Mouse (Mus musculus) neutrophil, adult 83 days (primary cell): ENCODE data around the gene Gm45233. TPM values are rescaled to one million over a fixed set of nuclear protein-coding genes. Genes with fewer than 3 reads are reported as not detected.

Experiments
- total RNA-seq, 2 experiments: library from RNA; stranded (reverse); gene quantifications; one replicate each; pipeline ENCODE4 v1.2.4; 2023

Gm45233 gene
- total RNA-seq: not detected

GRCm38 (mm10) chr7:43443917-43444293, at the start of gene Gm45233, which contains the start of gene Etfb:
Gene Gm45233, plus strand, starts transcription at chr7:43444128.
Gene Etfb, plus strand, starts transcription at chr7:43444083.

GRCm38 (mm10) chr7:43408131-43408553, 35.8 kb upstream of the Gm45233 start, which contains the start of gene Siglecg:
Gene Siglecg, plus strand, starts transcription at chr7:43408204.

GRCm38 (mm10) chr7:43427406-43427805, 16.5 kb upstream of the Gm45233 start, which contains the start of gene Lim2:
Gene Lim2, plus strand, starts transcription at chr7:43427670.

GRCm38 (mm10) chr7:43436341-43437255, 7.3 kb upstream of the Gm45233 start, which contains the start of gene Nkg7:
Gene Nkg7, plus strand, starts transcription at chr7:43437073.

GRCm38 (mm10) chr7:43440482-43440881, 3.4 kb upstream of the Gm45233 start, which contains the start of gene Cldnd2:
Gene Cldnd2, plus strand, starts transcription at chr7:43440782.

GRCm38 (mm10) chr7:43462851-43463250, 18.9 kb downstream of the Gm45233 start, which contains the start of gene Vsig10l:
Gene Vsig10l, plus strand, starts transcription at chr7:43463151.

GRCm38 (mm10) chr7:43489631-43490125, 45.8 kb downstream of the Gm45233 start, which contains the start of gene Iglon5:
Gene Iglon5, minus strand, starts transcription at chr7:43490075.

Other genes starting within 250 kb of the Gm45233 start
- 10 to 100 TPM; 15.7 to 23.0 TPM for gene Zfp715, start 130.8 kb upstream of the Gm45233 start, total RNA-seq
- gene Siglecf, start 92.8 kb upstream of the Gm45233 start, total RNA-seq: 10 to 100 TPM in 1 of 2 experiments, 1 to 10 TPM in 1; 8.4 to 10.2 TPM
- gene Siglecg, start 35.9 kb upstream of the Gm45233 start, total RNA-seq: 10 to 100 TPM; 50.8 to 51.6 TPM
- not detected for gene Lim2, start 16.5 kb upstream of the Gm45233 start, total RNA-seq
- 10 to 100 TPM; 30.2 to 33.5 TPM for gene Nkg7, start 7.1 kb upstream of the Gm45233 start, total RNA-seq
- under 1 TPM in 1 of 2 experiments, not detected in 1; 0.73 TPM for gene Cldnd2, start 3.3 kb upstream of the Gm45233 start, total RNA-seq
- gene Etfb, start within 50 bp of the Gm45233 start, total RNA-seq: 10 to 100 TPM; 55.9 to 73.8 TPM
- 10 to 100 TPM; 10.8 to 11.0 TPM for gene Vsig10l, start 19.0 kb downstream of the Gm45233 start, total RNA-seq
- not detected for gene Iglon5, start 45.9 kb downstream of the Gm45233 start, total RNA-seq
- gene 4931406B18Rik, start 61.8 kb downstream of the Gm45233 start, total RNA-seq: not detected
- gene Cd33, start 100.3 kb downstream of the Gm45233 start, total RNA-seq: 100 to 1,000 TPM; 339 to 380 TPM
- 1 to 10 TPM; 2.8 to 3.0 TPM for gene Zfp658, start 118.1 kb downstream of the Gm45233 start, total RNA-seq
- gene Zfp719, start 135.5 kb downstream of the Gm45233 start, total RNA-seq: 10 to 100 TPM; 11.2 to 11.9 TPM
- gene Zfp819, start 163.0 kb downstream of the Gm45233 start, total RNA-seq: under 1 TPM; 0.29 to 0.37 TPM
- gene Ceacam18, start 190.6 kb downstream of the Gm45233 start, total RNA-seq: under 1 TPM in 1 of 2 experiments, not detected in 1; 0.22 TPM
- 100 to 1,000 TPM; 147 to 167 TPM for gene Siglece, start 216.0 kb downstream of the Gm45233 start, total RNA-seq
- 1 to 10 TPM; 3.0 to 3.6 TPM for gene Ctu1, start 227.9 kb downstream of the Gm45233 start, total RNA-seq
- not detected for gene Klk14, start 246.3 kb downstream of the Gm45233 start, total RNA-seq